Mouse (Mus musculus): ENCODE results near the gene Tmem164. TPM values are rescaled to one million over a fixed set of nuclear protein-coding genes. Genes with fewer than 3 reads are reported as not detected.

Tmem164 gene
- polyA plus RNA-seq, 1 experiment from 2014 or later: 57.0 TPM

DNA sequence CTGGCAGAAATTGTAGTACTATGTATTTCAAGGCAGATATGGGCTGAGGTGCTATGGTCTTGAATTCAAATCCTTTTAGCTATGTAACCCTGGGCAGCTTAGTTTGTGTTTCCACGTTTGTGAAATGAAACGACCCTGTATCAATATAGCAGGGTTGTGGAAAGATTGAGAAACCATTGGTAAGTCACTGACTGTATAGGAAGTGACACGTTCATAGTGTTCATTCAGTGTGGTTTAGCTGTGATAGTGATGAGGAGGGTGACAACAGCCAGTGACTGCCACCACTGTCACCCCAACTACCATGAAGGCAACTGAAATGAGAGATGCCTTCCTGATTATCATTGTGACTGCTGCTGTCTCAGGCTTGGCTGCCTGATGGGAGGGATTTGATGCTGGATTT lies 13.7 kb downstream of the Tmem164 start:
- H3K4me1 ChIP-seq: no peaks in the 10 kb centered on the region
- H3K27ac ChIP-seq: no peak overlapping the region
- H3K4me2 ChIP-seq (replicated peaks): no peak overlapping the region
- WGBS: 80% methylated on average over 3 of the region's 3 CpGs
- no peaks in the 10 kb centered on the region for H3K36me3 ChIP-seq
- no peaks in the 10 kb centered on the region for H3K9me3 ChIP-seq
- H3K4me3 ChIP-seq: no peak overlapping the region
- H3K9ac ChIP-seq: no peak overlapping the region
- H3K27me3 ChIP-seq (replicated peaks): no peaks in the 10 kb centered on the region
- ATAC-seq (ENCODE audit: low FRiP score, low read depth): no peak

GRCm38 (mm10) chrX:142696789-142697188 lies 15.6 kb downstream of the Tmem164 start:
- Histone ChIP-seq H3K27me3 (replicated peaks) (no peaks in the 10 kb centered on the region), H3K4me2 (replicated peaks) (no peak overlapping the region), H3K9ac (no peak overlapping the region), H3K36me3 (no peaks in the 10 kb centered on the region), H3K4me3 (no peak overlapping the region), H3K4me1 (no peaks in the 10 kb centered on the region), H3K9me3 (no peaks in the 10 kb centered on the region), H3K27ac (no peak overlapping the region)
- no peak for ATAC-seq (ENCODE audit: low FRiP score, low read depth)
- 75% methylated on average over 11 of the region's 11 CpGs for WGBS

DNA sequence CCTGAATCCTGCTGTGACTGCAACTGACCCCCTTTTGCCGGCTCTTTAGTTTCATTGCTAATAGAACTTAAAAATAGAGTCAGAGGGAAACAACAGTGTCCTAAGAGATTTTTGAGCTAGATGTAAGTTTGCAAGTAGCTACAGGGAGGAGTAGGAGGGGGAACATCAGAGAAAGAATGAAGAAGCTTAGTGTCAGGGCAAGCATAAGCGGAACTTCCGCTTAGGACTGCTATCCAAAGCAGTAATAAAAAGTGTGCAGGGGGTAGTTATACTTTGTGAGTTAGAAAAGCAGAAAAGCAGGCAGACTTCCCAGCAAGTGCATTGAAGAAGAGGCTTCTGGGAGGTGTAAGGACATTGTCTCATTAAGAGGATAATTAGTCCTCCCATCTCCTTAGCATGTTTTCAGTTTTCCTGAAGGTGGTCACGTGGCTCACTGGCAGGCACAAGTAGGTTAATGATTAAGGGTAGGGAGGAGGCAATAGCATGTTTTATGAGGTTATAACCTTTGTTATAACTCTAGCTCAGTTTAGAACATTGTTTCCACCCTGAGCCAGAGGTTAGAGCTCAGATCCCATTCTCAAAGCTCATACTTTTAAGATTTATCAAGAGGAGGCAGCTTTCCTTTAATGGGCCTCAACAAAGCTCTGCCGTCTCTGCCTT lies 16.5 kb downstream of the Tmem164 start:
- Histone ChIP-seq H3K9me3 (no peaks in the 10 kb centered on the region), H3K27ac (no peak overlapping the region), H3K4me1 (no peaks in the 10 kb centered on the region), H3K9ac (no peak overlapping the region), H3K4me2 (replicated peaks) (no peak overlapping the region), H3K4me3 (no peak overlapping the region), H3K36me3 (no peaks in the 10 kb centered on the region), H3K27me3 (replicated peaks) (no peaks in the 10 kb centered on the region)
- 63% methylated on average over 5 of the region's 5 CpGs for WGBS
- no peak for ATAC-seq (ENCODE audit: low FRiP score, low read depth)

GRCm38 (mm10) chrX:142698212-142698611 lies 17.0 kb downstream of the Tmem164 start:
- Histone ChIP-seq H3K27ac (no peak overlapping the region), H3K4me2 (replicated peaks) (no peak overlapping the region), H3K4me1 (no peaks in the 10 kb centered on the region), H3K36me3 (no peaks in the 10 kb centered on the region), H3K9me3 (no peaks in the 10 kb centered on the region), H3K4me3 (no peak overlapping the region), H3K27me3 (replicated peaks) (no peaks in the 10 kb centered on the region), H3K9ac (no peak overlapping the region)
- ATAC-seq (ENCODE audit: low FRiP score, low read depth): no peak
- WGBS: 69% methylated on average over 7 of the region's 7 CpGs

GRCm38 (mm10) chrX:142702094-142702493 lies 20.9 kb downstream of the Tmem164 start:
- no peaks in the 10 kb centered on the region for H3K9me3 ChIP-seq
- no peak overlapping the region for H3K4me2 ChIP-seq (replicated peaks)
- WGBS: 67% methylated on average over 5 of the region's 5 CpGs
- H3K9ac ChIP-seq: no peak overlapping the region
- no peak overlapping the region for H3K27ac ChIP-seq
- H3K27me3 ChIP-seq (replicated peaks): no peaks in the 10 kb centered on the region
- H3K4me3 ChIP-seq: no peak overlapping the region
- H3K4me1 ChIP-seq: no peaks in the 10 kb centered on the region
- no peak for ATAC-seq (ENCODE audit: low FRiP score, low read depth)
- no peaks in the 10 kb centered on the region for H3K36me3 ChIP-seq

- Histone ChIP-seq H3K9me3 (no peaks in the 10 kb centered on the region), H3K4me3 (no peak overlapping the region), H3K27me3 (replicated peaks) (no peaks in the 10 kb centered on the region), H3K4me2 (replicated peaks) (no peak overlapping the region), H3K27ac (no peak overlapping the region), H3K36me3 (no peaks in the 10 kb centered on the region), H3K9ac (no peak overlapping the region), H3K4me1 (no peaks in the 10 kb centered on the region)
- ATAC-seq (ENCODE audit: low FRiP score, low read depth): no peak
- 68% methylated on average over 3 of the region's 3 CpGs for WGBS
Observed at GRCm38 (mm10) chrX:142702566-142702965, 21.4 kb downstream of the Tmem164 start.

DNA sequence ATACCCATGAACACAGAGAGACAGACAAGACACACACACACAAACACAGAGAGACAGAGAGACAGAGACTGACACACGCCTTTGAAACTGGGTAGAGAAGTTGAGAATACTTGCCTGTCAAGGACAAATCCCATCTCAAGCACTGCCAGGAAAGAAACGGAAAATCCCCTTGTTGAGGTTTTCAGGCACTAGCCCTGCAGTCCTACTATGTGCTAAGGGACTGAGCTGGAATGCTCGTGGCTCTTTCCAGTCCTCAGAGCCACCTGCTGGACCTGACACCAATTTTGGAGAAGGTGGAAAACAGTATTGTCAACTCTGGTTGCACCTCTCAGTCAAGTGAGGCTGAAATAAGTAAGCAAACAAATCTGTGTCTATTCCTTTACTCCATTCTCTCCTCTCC lies 22.7 kb downstream of the Tmem164 start:
- no peaks in the 10 kb centered on the region for H3K4me1 ChIP-seq
- no peak overlapping the region for H3K4me3 ChIP-seq
- H3K36me3 ChIP-seq: no peaks in the 10 kb centered on the region
- no peaks in the 10 kb centered on the region for H3K27me3 ChIP-seq (replicated peaks)
- H3K4me2 ChIP-seq (replicated peaks): no peak overlapping the region
- 83% methylated on average over 3 of the region's 3 CpGs for WGBS
- no peak overlapping the region for H3K9ac ChIP-seq
- no peaks in the 10 kb centered on the region for H3K9me3 ChIP-seq
- ATAC-seq (ENCODE audit: low FRiP score, low read depth): no peak
- H3K27ac ChIP-seq: no peak overlapping the region

GRCm38 (mm10) chrX:142708257-142708656 lies 27.1 kb downstream of the Tmem164 start:
- no peaks in the 10 kb centered on the region for H3K27me3 ChIP-seq (replicated peaks)
- no peak for ATAC-seq (ENCODE audit: low FRiP score, low read depth)
- H3K4me2 ChIP-seq (replicated peaks): no peak overlapping the region
- no peak overlapping the region for H3K27ac ChIP-seq
- H3K9me3 ChIP-seq: no peaks in the 10 kb centered on the region
- no peaks in the 10 kb centered on the region for H3K36me3 ChIP-seq
- no peaks in the 10 kb centered on the region for H3K4me1 ChIP-seq
- no peak overlapping the region for H3K4me3 ChIP-seq
- H3K9ac ChIP-seq: no peak overlapping the region

GRCm38 (mm10) chrX:142716014-142716413 lies 34.8 kb downstream of the Tmem164 start:
- no peak overlapping the region for H3K4me3 ChIP-seq
- ATAC-seq (ENCODE audit: low FRiP score, low read depth): no peak
- no peaks in the 10 kb centered on the region for H3K4me1 ChIP-seq
- H3K27ac ChIP-seq: no peak overlapping the region
- H3K9ac ChIP-seq: no peak overlapping the region
- H3K9me3 ChIP-seq: no peaks in the 10 kb centered on the region
- no peaks in the 10 kb centered on the region for H3K27me3 ChIP-seq (replicated peaks)
- no peaks in the 10 kb centered on the region for H3K36me3 ChIP-seq
- 90% methylated on average over 3 of the region's 3 CpGs for WGBS
- H3K4me2 ChIP-seq (replicated peaks): no peak overlapping the region

GRCm38 (mm10) chrX:142717958-142718478 lies 36.8 kb downstream of the Tmem164 start:
- Histone ChIP-seq H3K27me3 (replicated peaks) (no peaks in the 10 kb centered on the region), H3K4me1 (no peaks in the 10 kb centered on the region), H3K9ac (no peak overlapping the region), H3K9me3 (no peaks in the 10 kb centered on the region), H3K4me2 (replicated peaks) (no peak overlapping the region), H3K4me3 (no peak overlapping the region), H3K27ac (no peak overlapping the region), H3K36me3 (no peaks in the 10 kb centered on the region)
- ATAC-seq (ENCODE audit: low FRiP score, low read depth): no peak
- WGBS: 88% methylated on average over 9 of the region's 9 CpGs

GRCm38 (mm10) chrX:142718759-142719158 lies 37.6 kb downstream of the Tmem164 start:
- H3K4me2 ChIP-seq (replicated peaks): no peak overlapping the region
- 84% methylated on average over 4 of the region's 4 CpGs for WGBS
- no peaks in the 10 kb centered on the region for H3K9me3 ChIP-seq
- no peak overlapping the region for H3K27ac ChIP-seq
- no peak overlapping the region for H3K4me3 ChIP-seq
- H3K36me3 ChIP-seq: no peaks in the 10 kb centered on the region
- H3K27me3 ChIP-seq (replicated peaks): no peaks in the 10 kb centered on the region
- ATAC-seq (ENCODE audit: low FRiP score, low read depth): no peak
- no peaks in the 10 kb centered on the region for H3K4me1 ChIP-seq
- H3K9ac ChIP-seq: no peak overlapping the region

GRCm38 (mm10) chrX:142721897-142722296 lies 40.7 kb downstream of the Tmem164 start:
- Histone ChIP-seq H3K9me3 (no peaks in the 10 kb centered on the region), H3K4me2 (replicated peaks) (no peak overlapping the region)
- ATAC-seq (ENCODE audit: low FRiP score, low read depth): no peak

DNA sequence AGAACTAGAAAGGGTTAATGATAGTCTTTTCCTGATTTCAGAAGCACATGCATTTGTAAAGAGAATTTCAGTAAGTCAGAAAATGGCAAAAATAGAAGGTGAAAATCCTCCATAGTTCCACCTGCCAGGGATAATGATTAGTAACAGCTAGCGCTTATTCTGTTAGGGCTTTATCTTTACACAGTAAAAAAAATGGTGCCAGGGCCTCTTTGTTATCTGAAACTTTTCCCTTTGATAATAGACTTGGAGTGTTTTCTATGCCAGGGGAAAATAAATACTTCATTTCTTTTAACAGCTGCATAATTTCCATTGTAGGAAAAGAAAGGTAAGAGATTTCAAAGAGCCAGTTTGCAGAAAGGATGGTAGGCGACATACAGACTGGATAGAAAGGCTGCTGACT lies 43.0 kb downstream of the Tmem164 start:
- Histone ChIP-seq H3K27me3 (replicated peaks) (no peaks in the 10 kb centered on the region), H3K27ac (no peak overlapping the region), H3K36me3 (no peaks in the 10 kb centered on the region), H3K9me3 (no peaks in the 10 kb centered on the region), H3K4me3 (no peak overlapping the region), H3K4me1 (no peaks in the 10 kb centered on the region), H3K9ac (no peak overlapping the region), H3K4me2 (replicated peaks) (no peak overlapping the region)
- 84% methylated on average over 2 of the region's 2 CpGs for WGBS
- ATAC-seq (ENCODE audit: low FRiP score, low read depth): no peak

More at GRCm38 (mm10) chrX:142721897-142722296, 40.7 kb downstream of the Tmem164 start:
- Histone ChIP-seq H3K36me3 (no peaks in the 10 kb centered on the region), H3K27ac (no peak overlapping the region), H3K27me3 (replicated peaks) (no peaks in the 10 kb centered on the region), H3K4me1 (no peaks in the 10 kb centered on the region), H3K9ac (no peak overlapping the region), H3K4me3 (no peak overlapping the region)
- 93% methylated on average over 3 of the region's 3 CpGs for WGBS

Measured in neural tube, embryonic 12.5 days (tissue).